Mouse (Mus musculus) heart, embryonic 13.5 days (tissue): Measurements from ENCODE around the gene Abhd16b. TPM values are rescaled to one million over a fixed set of nuclear protein-coding genes. Genes with fewer than 3 reads are reported as not detected.
"Not testable (repeated sequence)": the region's sequence is repeated elsewhere in the genome, so short reads cannot be mapped to it uniquely, and the experiment has no call there.

ENCODE experiments used
- ATAC-seq: fragments of 200-750 bp; cut with Nextera tagmentation; 2 replicates; pipeline ENCODE4 v1.8.0; 2017; ENCODE audit warnings: moderate TSS enrichment; ENCODE audit not compliant: insufficient number of reproducible peaks, low FRiP score, low TSS enrichment; ENCODE audit errors: extremely low read depth
- H3K27ac ChIP-seq: fragments of 300-500 bp; sonication (generic); replicated peaks from 2 replicates; pipeline ENCODE4 v1.5.1; 2015; ENCODE audit warnings: moderate library complexity, mild to moderate bottlenecking, inconsistent platforms
- H3K27me3 ChIP-seq: fragments of 300-500 bp; sonication (generic); replicated peaks from 2 replicates; pipeline ENCODE4 v1.6.1; 2015; ENCODE audit warnings: mild to moderate bottlenecking, inconsistent platforms
- H3K36me3 ChIP-seq: fragments of 300-500 bp; sonication (generic); 2 replicates; pipeline ENCODE4 v1.6.1; 2015; ENCODE audit warnings: mild to moderate bottlenecking, inconsistent platforms
- H3K4me1 ChIP-seq: fragments of 300-500 bp; sonication (generic); 2 replicates; pipeline ENCODE4 v1.6.1; 2015; ENCODE audit warnings: inconsistent platforms
- H3K4me2 ChIP-seq: fragments of 300-500 bp; sonication (generic); 2 replicates; pipeline ENCODE4 v1.6.1; 2015; ENCODE audit warnings: inconsistent platforms, mild to moderate bottlenecking, moderate library complexity
- H3K4me3 ChIP-seq: fragments of 300-500 bp; sonication (generic); 2 replicates; pipeline ENCODE4 v1.5.1; 2015; ENCODE audit warnings: moderate library complexity, mild to moderate bottlenecking, inconsistent platforms
- H3K9ac ChIP-seq: fragments of 300-500 bp; sonication (generic); 2 replicates; pipeline ENCODE4 v1.6.1; 2015; ENCODE audit warnings: inconsistent platforms, mild to moderate bottlenecking, moderate library complexity
- H3K9me3 ChIP-seq: fragments of 300-500 bp; sonication (generic); 2 replicates; pipeline ENCODE4 v1.6.1; 2016; ENCODE audit warnings: inconsistent platforms
- WGBS: fragments of 180-500 bp; shearing (Covaris S2); methylation state at CpG from one replicate; pipeline ENCODE4 v1.1.7; 2015; ENCODE audit warnings: mixed read lengths; 5-methylcytosine and 5-hydroxymethylcytosine counted together
- polyA plus RNA-seq: library from polyadenylated mRNA; unstranded; fragments of >200 nt; fragmentation: Nextera tagmentation; extraction: Ambion mirVana; gene quantifications from 2 replicates; pipeline ENCODE4 v1.2.1, GENCODE M21; 2015

Gene Abhd16b
- polyA plus RNA-seq, 1 experiment from 2014 or later, result 0.11 TPM

DNA sequence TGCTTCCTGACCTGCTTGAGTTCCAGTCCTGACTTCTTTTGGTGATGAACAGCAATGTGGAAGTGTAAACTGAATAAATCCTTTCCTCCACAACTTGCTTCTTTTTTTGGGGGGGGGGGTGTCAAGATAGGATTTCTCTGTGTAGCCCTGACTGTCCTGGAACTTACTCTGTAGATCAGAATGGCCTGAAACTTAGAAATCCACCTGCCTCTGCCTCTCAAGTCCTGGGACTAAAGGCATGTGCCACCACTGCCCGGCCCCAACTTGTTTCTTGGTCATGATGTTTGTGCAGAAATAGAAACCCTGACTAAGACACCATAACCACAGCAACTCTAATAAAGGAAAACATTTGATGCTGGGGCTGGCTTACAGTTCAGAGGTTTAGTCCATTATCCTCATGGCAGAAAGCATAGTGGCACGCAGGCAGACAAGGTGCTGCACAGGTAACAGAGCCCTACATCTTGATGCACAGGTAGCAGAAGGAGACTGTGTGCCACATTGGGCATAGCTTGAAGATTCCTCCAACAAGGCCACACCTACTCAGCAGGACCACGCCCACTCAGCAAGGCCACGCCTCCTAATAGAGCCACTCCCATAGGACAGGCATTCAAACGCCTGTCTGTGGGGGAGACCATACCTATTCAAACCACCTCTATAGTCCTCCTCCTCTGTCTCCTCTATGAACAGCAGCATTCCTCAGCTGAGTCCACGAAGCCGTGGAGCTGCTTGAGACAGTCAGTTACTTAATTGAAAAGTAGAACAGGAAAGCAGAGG lies 1.4 kb upstream of the Abhd16b start:
- ATAC-seq, result no peak
- Histone ChIP-seq H3K9ac (no peak overlapping the region), H3K4me2 (no peak overlapping the region), H3K27ac (no peak overlapping the region), H3K27me3 (0 out of 2 replicates have a peak, but pooled peaks cover 5% of the 10 kb centered on the region), H3K4me3 (no peak overlapping the region), H3K36me3 (no peaks in the 10 kb centered on the region), H3K4me1 (peaks cover 21% of the 10 kb centered on the region), H3K9me3 (no peaks in the 10 kb centered on the region)
- 29% methylated on average over 7 of the region's 7 CpGs for WGBS

DNA sequence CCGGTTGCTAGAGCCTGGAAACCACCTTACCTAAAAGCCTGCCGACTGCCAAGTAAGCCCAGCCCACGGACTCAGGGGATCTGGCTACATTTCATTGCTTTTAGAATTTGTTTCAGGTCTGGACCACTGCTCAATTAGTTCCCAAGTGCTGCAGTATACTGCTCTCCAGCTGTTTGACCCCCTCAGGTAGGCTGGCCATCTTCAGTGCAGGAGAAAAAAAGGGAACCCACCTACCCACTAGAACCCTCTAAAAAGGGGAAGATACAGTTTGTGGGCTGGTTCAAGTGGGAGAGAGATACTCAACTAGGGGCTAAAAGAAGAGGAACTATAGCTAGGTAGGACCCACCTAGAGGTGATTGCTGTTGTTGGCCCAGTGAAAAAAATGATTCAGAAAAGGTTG lies 800 bp upstream of the Abhd16b start:
- Histone ChIP-seq H3K4me3 (no peak overlapping the region), H3K9ac (no peak overlapping the region), H3K4me1 (peaks cover 17% of the 10 kb centered on the region), H3K4me2 (no peak overlapping the region), H3K9me3 (no peaks in the 10 kb centered on the region), H3K27me3 (0 out of 2 replicates have a peak, but pooled peaks cover 5% of the 10 kb centered on the region), H3K36me3 (no peaks in the 10 kb centered on the region), H3K27ac (no peak overlapping the region)
- WGBS, result 62% methylated on average over 3 of the region's 3 CpGs
- no peak for ATAC-seq

DNA sequence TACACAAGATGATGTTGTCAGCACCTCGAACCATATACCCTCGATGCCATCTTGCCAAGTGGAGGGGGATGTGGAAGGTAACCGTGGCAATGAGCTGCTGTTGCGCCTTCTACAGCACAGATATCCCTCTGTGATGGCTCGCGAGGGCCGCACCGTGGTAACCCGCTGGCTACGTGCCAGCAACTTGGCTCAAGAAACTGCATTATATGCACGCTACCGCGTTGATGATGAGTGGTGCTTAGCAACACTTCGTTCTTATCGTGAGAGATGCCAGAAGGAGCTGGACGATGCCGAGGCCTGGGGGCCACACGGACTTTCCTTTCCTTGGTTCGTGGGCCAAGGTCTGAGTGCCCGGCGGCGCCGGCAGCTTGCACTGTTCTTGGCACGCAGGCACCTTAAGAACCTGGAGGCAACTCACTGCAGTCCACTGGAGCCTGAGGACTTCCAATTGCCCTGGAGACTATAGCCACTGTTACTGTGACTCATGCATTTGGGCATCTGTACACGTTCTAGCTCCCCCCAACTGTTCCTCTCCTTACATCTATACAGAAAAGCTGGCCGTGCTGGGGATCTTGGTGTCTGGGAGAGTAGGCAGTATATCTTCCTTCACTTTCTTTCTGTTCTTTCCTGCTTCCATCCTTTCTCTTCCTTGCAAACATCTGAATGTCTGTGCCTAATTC lies 1.4 kb downstream of the Abhd16b start:
- Histone ChIP-seq H3K9ac (no peak overlapping the region), H3K27me3 (0 out of 2 replicates have a peak, but pooled peaks cover 5% of the 10 kb centered on the region), H3K4me1 (peaks cover 19% of the 10 kb centered on the region), H3K9me3 (no peaks in the 10 kb centered on the region), H3K36me3 (peaks cover 4% of the 10 kb centered on the region), H3K4me3 (no peak overlapping the region), H3K4me2 (no peak overlapping the region), H3K27ac (no peak overlapping the region)
- no peak for ATAC-seq
- WGBS, result 60% methylated on average over 26 of the region's 26 CpGs

DNA sequence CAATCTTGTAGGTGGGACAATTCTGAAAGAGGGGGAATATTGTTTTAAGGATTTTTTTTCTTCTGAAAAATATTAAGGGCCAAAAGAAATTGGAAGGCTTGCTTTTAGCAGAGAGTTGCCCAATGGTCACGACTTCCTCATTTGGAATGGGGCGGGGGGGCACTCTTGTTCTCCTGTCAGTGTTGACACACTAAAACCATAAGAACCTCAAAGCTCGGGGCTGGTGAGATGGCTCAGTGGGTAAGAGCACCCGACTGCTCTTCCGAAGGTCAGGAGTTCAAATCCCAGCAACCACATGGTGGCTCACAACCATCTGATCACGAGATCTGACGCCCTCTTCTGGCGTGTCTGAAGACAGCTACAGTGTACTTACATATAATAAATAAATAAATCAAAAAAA lies 2.8 kb downstream of the Abhd16b start:
- Histone ChIP-seq H3K4me1 (peaks cover 19% of the 10 kb centered on the region), H3K4me3 (peak overlapping the region; percentile 88; the same call in 1 of the 2 replicates), H3K4me2 (peak overlapping the region; percentile 79), H3K27ac (peak overlapping the region; percentile 95; the same call in 1 of the 2 replicates), H3K36me3 (peaks cover 18% of the 10 kb centered on the region)
- WGBS, result 61% methylated on average over 8 of the region's 8 CpGs
- not testable (repeated sequence) for H3K9ac ChIP-seq, H3K27me3 ChIP-seq, ATAC-seq, H3K9me3 ChIP-seq

DNA sequence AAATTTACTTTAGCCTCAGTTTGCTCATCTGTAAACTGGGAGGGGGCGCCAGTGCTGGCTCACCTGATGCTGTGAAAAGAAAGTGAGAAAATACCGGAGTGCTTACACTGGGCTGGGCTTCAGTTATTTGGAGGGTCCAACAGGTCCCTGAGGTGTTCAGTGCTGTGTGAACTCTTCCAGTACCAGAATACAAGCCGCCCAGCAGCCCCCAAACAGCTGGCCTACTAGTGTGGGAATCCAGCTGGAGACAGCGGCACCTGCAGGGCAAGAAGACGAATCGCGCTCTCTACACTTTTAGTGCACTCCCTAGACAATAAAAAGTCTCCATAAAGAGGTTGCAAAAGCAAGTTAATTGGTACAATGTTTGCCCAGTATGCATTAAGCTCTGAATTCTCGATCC lies 3.3 kb downstream of the Abhd16b start:
- Histone ChIP-seq H3K9me3 (no peaks in the 10 kb centered on the region), H3K4me1 (peaks cover 19% of the 10 kb centered on the region), H3K4me2 (peak overlapping the region; percentile 79), H3K4me3 (peak overlapping the region; percentile 88), H3K27me3 (0 out of 2 replicates have a peak, but pooled peaks cover 5% of the 10 kb centered on the region), H3K36me3 (peaks cover 22% of the 10 kb centered on the region), H3K27ac (peak overlapping the region; percentile 95), H3K9ac (peak overlapping the region; percentile 93)
- WGBS, result 16% methylated on average over 8 of the region's 8 CpGs
- ATAC-seq, result peak; percentile 44; the same call in 1 of the 2 replicates

DNA sequence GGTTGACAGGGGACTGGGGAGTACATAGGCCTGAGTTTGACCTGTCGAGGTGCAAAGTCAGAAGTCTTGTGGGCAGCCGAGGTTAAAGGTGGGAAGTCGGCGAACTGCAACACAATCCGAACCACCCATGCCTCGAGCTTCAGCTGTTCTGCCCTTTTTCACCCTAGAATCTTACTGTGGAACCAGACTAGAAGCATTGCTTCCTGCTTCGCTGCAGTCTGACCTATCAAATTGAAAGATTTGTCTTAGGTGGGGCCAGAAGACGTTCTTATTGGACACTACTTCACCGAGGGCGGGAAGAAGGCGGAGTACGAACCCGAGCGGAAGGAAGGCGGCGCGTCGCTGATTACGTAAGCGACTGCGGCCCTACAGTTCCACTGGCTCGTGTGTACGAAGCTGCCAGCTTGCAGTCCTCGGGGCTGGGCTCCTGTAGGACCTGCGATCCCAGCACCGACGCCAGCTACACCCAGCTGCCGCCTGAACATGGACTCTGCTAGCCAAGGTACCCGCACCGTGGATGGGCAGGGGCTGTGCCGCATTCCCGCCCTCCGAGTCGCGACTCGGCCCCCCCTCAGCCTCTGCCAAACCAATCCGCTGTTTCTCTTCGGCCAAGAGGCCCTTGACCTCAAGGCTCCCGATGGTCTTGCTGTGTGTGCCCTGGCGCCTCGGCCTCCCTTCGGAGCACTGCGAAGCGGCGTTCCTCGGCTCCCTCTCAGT lies 4.0 kb downstream of the Abhd16b start, which contains the start of gene Tpd52l2:
TSS of gene Tpd52l2 (plus strand) at position 312 of the 717 bp plus-strand sequence.
- peak; percentile 91 for ATAC-seq
- H3K27me3 ChIP-seq, result 0 out of 2 replicates have a peak, but pooled peaks cover 5% of the 10 kb centered on the region
- under 1% methylated on average over 46 of the region's 46 CpGs for WGBS

DNA sequence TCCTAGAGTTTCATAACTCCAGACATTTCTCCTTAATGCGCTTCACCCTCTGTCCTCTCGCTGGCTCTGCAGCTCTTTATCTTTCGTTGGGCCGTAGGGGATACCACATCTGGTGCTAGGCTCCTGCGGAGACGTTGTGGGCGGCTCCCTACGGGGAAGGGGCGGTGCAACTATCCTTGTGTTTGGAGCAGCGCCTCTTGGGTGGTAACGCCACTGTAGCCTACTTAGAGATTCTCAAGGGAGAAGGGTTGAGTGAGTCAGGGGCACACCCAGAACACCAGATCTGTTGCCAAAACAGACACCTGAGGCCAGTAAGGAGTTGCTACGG lies 4.5 kb downstream of the Abhd16b start:
- peak; percentile 72 for ATAC-seq
- Histone ChIP-seq H3K4me1 (peaks cover 19% of the 10 kb centered on the region), H3K36me3 (peaks cover 35% of the 10 kb centered on the region), H3K27ac (peak overlapping the region; percentile 95), H3K4me2 (peak overlapping the region; percentile 79), H3K9ac (peak overlapping the region; percentile 93), H3K4me3 (peak overlapping the region; percentile 88), H3K9me3 (no peaks in the 10 kb centered on the region), H3K27me3 (0 out of 2 replicates have a peak, but pooled peaks cover 5% of the 10 kb centered on the region)
- under 1% methylated on average over 12 of the region's 12 CpGs for WGBS

More for the DNA sequence above, 4.0 kb downstream of the Abhd16b start, which contains the start of gene Tpd52l2:
- Histone ChIP-seq H3K4me1 (peaks cover 19% of the 10 kb centered on the region), H3K9ac (peak within 1 kb of the TSS; percentile 93), H3K4me2 (peak within 1 kb of the TSS; percentile 79), H3K27ac (peak within 1 kb of the TSS; percentile 95), H3K4me3 (peak within 1 kb of the TSS; percentile 88), H3K9me3 (no peaks in the 10 kb centered on the region), H3K36me3 (peaks cover 29% of the 10 kb centered on the region)

DNA sequence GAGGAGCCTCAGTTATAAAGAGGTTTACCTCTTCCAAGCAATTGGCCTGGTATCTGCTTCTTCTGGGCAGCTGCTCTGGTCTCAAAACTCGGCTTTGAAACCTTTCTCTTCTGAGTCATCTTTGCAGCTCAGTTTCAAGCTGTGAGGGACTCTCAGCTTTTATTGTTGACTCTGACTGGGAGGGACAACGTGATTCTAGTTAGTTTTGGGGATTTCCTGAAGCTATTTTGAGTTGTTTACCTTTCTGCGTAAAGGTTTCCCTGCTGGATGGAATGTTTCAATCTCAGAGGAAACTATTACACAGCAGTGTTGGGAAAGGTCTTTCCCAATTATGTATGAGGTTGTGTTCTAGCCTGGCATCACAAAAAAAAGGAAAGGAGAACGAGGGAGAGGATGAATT lies 5.6 kb downstream of the Abhd16b start:
- H3K4me1 ChIP-seq, result peaks cover 19% of the 10 kb centered on the region
- no peak overlapping the region for H3K4me3 ChIP-seq
- H3K4me2 ChIP-seq, result peak overlapping the region; percentile 79
- H3K9me3 ChIP-seq, result no peaks in the 10 kb centered on the region
- H3K36me3 ChIP-seq, result peaks cover 46% of the 10 kb centered on the region
- H3K27ac ChIP-seq, result no peak overlapping the region
- 74% methylated on average over 4 of the region's 4 CpGs for WGBS
- no peak overlapping the region for H3K9ac ChIP-seq
- no peaks in the 10 kb centered on the region for H3K27me3 ChIP-seq
- ATAC-seq, result no peak

DNA sequence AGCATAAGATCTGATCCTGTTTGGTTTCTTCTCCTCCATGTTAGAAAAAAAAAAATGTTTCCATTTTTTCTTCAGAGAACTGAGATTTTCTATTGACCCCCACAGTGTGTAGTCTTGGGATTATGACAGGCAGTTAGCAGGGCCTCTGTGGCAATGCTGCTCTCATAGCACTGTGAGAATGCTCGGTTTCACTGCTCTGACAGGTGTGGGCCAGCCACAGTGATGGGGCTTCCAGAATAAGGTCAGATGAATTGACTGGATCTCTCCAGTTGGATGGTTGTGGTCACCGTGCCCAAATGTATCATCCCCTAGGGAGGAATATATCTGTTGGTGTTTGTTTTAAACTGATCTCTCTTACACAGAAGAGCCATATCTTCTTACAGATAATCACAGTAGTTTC lies 16.2 kb downstream of the Abhd16b start:
- Histone ChIP-seq H3K4me1 (peaks cover 14% of the 10 kb centered on the region), H3K4me3 (no peak overlapping the region), H3K27me3 (no peaks in the 10 kb centered on the region), H3K27ac (no peak overlapping the region), H3K9me3 (no peaks in the 10 kb centered on the region), H3K4me2 (no peak overlapping the region), H3K36me3 (peaks cover 92% of the 10 kb centered on the region), H3K9ac (no peak overlapping the region)
- 89% methylated on average over 2 of the region's 2 CpGs for WGBS
- ATAC-seq, result no peak

DNA sequence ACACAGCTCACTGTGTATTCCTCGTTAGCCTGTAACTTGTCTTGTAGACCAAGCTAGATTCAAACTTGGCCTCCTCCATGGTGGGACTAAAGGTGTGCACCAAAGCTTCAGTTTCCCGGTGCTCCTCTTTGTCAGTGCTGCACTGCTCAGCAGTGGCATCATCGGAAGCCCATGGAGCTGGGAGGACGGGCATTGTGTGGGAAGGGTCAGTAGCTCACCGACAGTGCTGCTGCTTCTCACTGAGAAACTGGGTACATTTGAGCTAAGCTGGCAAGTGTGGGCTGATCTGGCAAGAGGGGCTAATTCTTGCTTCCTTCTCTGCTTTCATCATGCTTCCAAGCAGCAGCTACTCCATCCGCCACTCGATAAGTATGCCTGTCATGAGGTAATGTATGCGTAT lies 18.2 kb downstream of the Abhd16b start:
- H3K4me1 ChIP-seq, result 0 out of 2 replicates have a peak, but pooled peaks cover 2% of the 10 kb centered on the region
- WGBS, result 91% methylated on average over 8 of the region's 8 CpGs
- no peak for ATAC-seq
- no peak overlapping the region for H3K9ac ChIP-seq
- peaks cover 94% of the 10 kb centered on the region for H3K36me3 ChIP-seq
- no peak overlapping the region for H3K4me3 ChIP-seq
- H3K9me3 ChIP-seq, result no peaks in the 10 kb centered on the region
- no peaks in the 10 kb centered on the region for H3K27me3 ChIP-seq
- H3K27ac ChIP-seq, result no peak overlapping the region
- H3K4me2 ChIP-seq, result no peak overlapping the region

DNA sequence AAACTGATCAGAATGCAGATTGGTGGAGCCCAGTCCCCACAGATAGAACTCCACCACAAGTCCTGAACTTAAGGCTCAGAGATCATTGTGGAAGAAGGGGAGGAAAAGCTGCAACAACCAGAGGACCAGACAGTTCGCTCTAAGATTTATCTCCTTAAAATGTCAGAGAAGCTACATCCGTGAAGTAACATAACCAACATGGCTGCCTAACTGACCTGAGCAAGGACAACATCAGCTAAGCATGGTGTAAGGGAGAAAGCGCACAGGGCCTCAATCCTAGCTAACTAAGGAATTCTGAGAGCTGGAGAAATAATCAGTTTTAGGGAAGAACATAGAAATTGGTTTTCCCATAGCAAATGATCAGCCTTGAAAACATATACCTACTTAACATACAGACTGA lies 26.2 kb downstream of the Abhd16b start:
- no peaks in the 10 kb centered on the region for H3K9me3 ChIP-seq
- H3K27me3 ChIP-seq, result no peaks in the 10 kb centered on the region
- no peak for ATAC-seq
- 69% methylated on average over 3 of the region's 3 CpGs for WGBS
- H3K27ac ChIP-seq, result peak overlapping the region; percentile 99
- H3K4me2 ChIP-seq, result peak overlapping the region; percentile 88
- H3K4me1 ChIP-seq, result peaks cover 38% of the 10 kb centered on the region
- H3K4me3 ChIP-seq, result peak overlapping the region; percentile 99
- peak overlapping the region; percentile 98 for H3K9ac ChIP-seq
- H3K36me3 ChIP-seq, result peaks cover 55% of the 10 kb centered on the region
